ENCODE assay signal across 15 mouse cellular contexts in the genomic region with DNA sequence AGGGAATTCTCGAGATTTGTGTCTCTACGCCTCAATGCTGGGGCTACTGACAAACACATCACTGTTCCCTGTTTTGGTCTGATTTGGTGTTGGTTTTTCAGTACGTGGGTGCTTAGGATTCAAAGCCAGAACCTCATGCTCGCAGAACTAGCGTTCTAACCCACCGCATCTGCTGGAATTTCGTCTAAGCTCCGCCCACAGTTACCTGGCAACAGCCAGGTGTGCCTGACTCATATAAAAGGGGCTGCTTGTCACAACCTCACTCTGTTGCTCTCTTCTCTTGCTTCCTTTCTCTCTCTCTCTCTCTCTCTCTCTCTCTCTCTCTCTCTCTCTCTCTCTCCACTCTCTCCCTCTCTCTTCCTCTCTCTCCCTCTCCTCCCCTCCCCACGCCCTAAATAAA. TPM values are rescaled to one million over a fixed set of nuclear protein-coding genes. Genes with fewer than 3 reads are reported as not detected.
A peak's percentile ranks its signal among the peaks of the same experiment; 100 is the strongest.
DNase-seq lines count a peak whose midpoint lies in the region; ATAC-seq lines count a peak whose summit lies in the region.
"Had no signal": no experiment of that assay in that cellular context is flagged by ENCODE, and none has a peak within 500 bp of the region (broad histone marks: within the 10 kb centered on the region; RNA-seq: fewer than 3 reads in every experiment).

No protein-coding gene starts in this region.

- H3K27ac ChIP-seq in heart, embryonic 11.5 days (ENCODE audit: low read depth, low read length), result peak overlapping the region; percentile 89
- no peak overlapping the region for H3K27ac ChIP-seq in liver, embryonic 12.5 days
- H3K27ac ChIP-seq: hindbrain, embryonic 12.5 days; midbrain, embryonic 15.5 days had no signal

- 31% methylated on average over 9 of the region's 9 CpGs for WGBS in heart, embryonic 11.5 days (ENCODE audit: insufficient replicate concordance)
- 47% methylated on average over 9 of the region's 9 CpGs for WGBS in liver, embryonic 12.5 days (ENCODE audit: insufficient replicate concordance)

- H3K4me3 ChIP-seq in heart, embryonic 11.5 days (ENCODE audit: low read depth, low read length), result no peak overlapping the region
- H3K4me3 ChIP-seq in liver, embryonic 12.5 days, result no peak overlapping the region
- H3K4me3 ChIP-seq: embryonic facial prominence, embryonic 12.5 days; hindbrain, embryonic 12.5 days; liver, embryonic 13.5 days; midbrain, embryonic 15.5 days had no signal

- no peaks in the 10 kb centered on the region for H3K36me3 ChIP-seq in heart, embryonic 11.5 days (ENCODE audit: control insufficient read depth, insufficient read depth, low read length)
- H3K36me3 ChIP-seq in liver, embryonic 12.5 days, result no peaks in the 10 kb centered on the region
- H3K36me3 ChIP-seq: embryonic facial prominence, embryonic 12.5 days; hindbrain, embryonic 12.5 days; liver, embryonic 13.5 days; midbrain, embryonic 15.5 days had no signal

- peak overlapping the region; percentile 51; the same call in 1 of the 2 replicates for H3K4me2 ChIP-seq in heart, embryonic 11.5 days
- no peak overlapping the region for H3K4me2 ChIP-seq in liver, embryonic 12.5 days

- no peak for ATAC-seq in heart, embryonic 11.5 days (replicated peaks; ENCODE audit: insufficient number of reproducible peaks, low FRiP score, low TSS enrichment)
- no peak for ATAC-seq in liver, embryonic 12.5 days
- ATAC-seq: forebrain, postnatal 0 days; midbrain, embryonic 15.5 days had no signal

- 0 out of 2 replicates have a peak overlapping the region, but pooled peaks have one; percentile 56 for H3K9ac ChIP-seq in heart, embryonic 11.5 days (ENCODE audit: low read depth, low read length)
- no peak overlapping the region for H3K9ac ChIP-seq in liver, embryonic 12.5 days
- H3K9ac ChIP-seq: embryonic facial prominence, embryonic 12.5 days; forebrain, postnatal 0 days; hindbrain, embryonic 12.5 days; liver, embryonic 13.5 days; midbrain, embryonic 15.5 days had no signal

- no peaks in the 10 kb centered on the region for H3K27me3 ChIP-seq in heart, embryonic 11.5 days (ENCODE audit: control insufficient read depth, insufficient read depth, low read length)
- peaks cover 29% of the 10 kb centered on the region for H3K27me3 ChIP-seq in liver, embryonic 12.5 days (replicated peaks)
- H3K27me3 ChIP-seq: midbrain, embryonic 15.5 days had no signal

- DNase-seq in heart, postnatal 4 days, result no peak
- DNase-seq in kidney, adult 11 months, result peak; percentile 30
- DNase-seq in kidney, adult 9 months, result no peak
- DNase-seq in ES-CJ7 (ENCODE audit: low read depth, low spot score), result peak; percentile 61
- peak; percentile 33 to 62 for DNase-seq in kidney, postnatal 25 days
- DNase-seq in layer of hippocampus, postnatal 36 days, result no peak
- DNase-seq: cerebellum, postnatal 36 days; forebrain, postnatal 0 days; gastrocnemius, postnatal 10 days; liver, embryonic 13.5 days had no signal

- H3K9me3 ChIP-seq in heart, embryonic 11.5 days (replicated peaks; ENCODE audit: control insufficient read depth, low read length), result no peaks in the 10 kb centered on the region
- H3K9me3 ChIP-seq in liver, embryonic 12.5 days (replicated peaks), result no peaks in the 10 kb centered on the region; the same call in 1 of the 2 replicates
- H3K9me3 ChIP-seq: embryonic facial prominence, embryonic 12.5 days; hindbrain, embryonic 12.5 days; midbrain, embryonic 15.5 days had no signal

- peaks cover 22% of the 10 kb centered on the region for H3K4me1 ChIP-seq in heart, embryonic 11.5 days (ENCODE audit: control insufficient read depth, insufficient read depth, low read length)
- peaks cover 23% of the 10 kb centered on the region for H3K4me1 ChIP-seq in liver, embryonic 12.5 days

RNA-seq across cellular contexts. Expression of a gene that starts 24.6 kb away (rescaled TPM):
- 44.0 and 47.1 TPM in 2 replicates for polyA plus RNA-seq in heart, embryonic 11.5 days (2014; fragmentation: Nextera tagmentation; extraction: Ambion mirVana)
- 10 to 100 TPM; 24.8 to 25.5 TPM for total RNA-seq in heart, postnatal 4 days (2021)
- polyA plus RNA-seq in liver, embryonic 12.5 days (2016; fragmentation: Nextera tagmentation; extraction: Ambion mirVana), result 25.6 and 27.4 TPM in 2 replicates
- total RNA-seq in layer of hippocampus, postnatal 36 days (2021), result 10 to 100 TPM; 43.9 to 44.7 TPM

RNA-seq across cellular contexts. Expression of a gene that starts 25.3 kb away (rescaled TPM):
- 5.3 and 5.8 TPM in 2 replicates for polyA plus RNA-seq in heart, embryonic 11.5 days (2014; fragmentation: Nextera tagmentation; extraction: Ambion mirVana)
- 10 to 100 TPM; 33.2 to 35.2 TPM for total RNA-seq in heart, postnatal 4 days (2021)
- polyA plus RNA-seq in liver, embryonic 12.5 days (2016; fragmentation: Nextera tagmentation; extraction: Ambion mirVana), result 1.3 and 1.4 TPM in 2 replicates
- 1 to 10 TPM; 3.6 to 4.0 TPM for total RNA-seq in layer of hippocampus, postnatal 36 days (2021)

RNA-seq across cellular contexts. Expression of a gene that starts 39.8 kb away (rescaled TPM):
- polyA plus RNA-seq in heart, embryonic 11.5 days (2014; fragmentation: Nextera tagmentation; extraction: Ambion mirVana), result 45.9 and 46.4 TPM in 2 replicates
- 10 to 100 TPM; 25.5 to 27.4 TPM for total RNA-seq in heart, postnatal 4 days (2021)
- polyA plus RNA-seq in liver, embryonic 12.5 days (2016; fragmentation: Nextera tagmentation; extraction: Ambion mirVana), result 25.0 and 26.0 TPM in 2 replicates
- total RNA-seq in layer of hippocampus, postnatal 36 days (2021), result 10 to 100 TPM; 12.0 to 12.8 TPM

Comparison
In these comparisons a context has a peak if more than half of its experiments do, and no peak if none do; other contexts are left out.
1. DNase-seq: peak in kidney, adult 11 months (single experiment), ES-CJ7 (single experiment) and kidney, postnatal 25 days (2 of 2); none in heart, postnatal 4 days (single experiment), kidney, adult 9 months (single experiment) and layer of hippocampus, postnatal 36 days (0 of 2).
2. RNA of a gene that starts 25.3 kb away (total RNA-seq): 33.2 to 35.2 TPM in heart, postnatal 4 days; 3.6 to 4.0 TPM in layer of hippocampus, postnatal 36 days; every median in the first group is over 4 times any median in the second.